Mouse (Mus musculus): ENCODE data around the gene Gap43. TPM values are rescaled to one million over a fixed set of nuclear protein-coding genes. Genes with fewer than 3 reads are reported as not detected.

Gene Gap43
- polyA plus RNA-seq, 1 experiment from 2014 or later: 875 TPM

GRCm38 (mm10) chr16:42294056-42294455 lies 46.4 kb downstream of the Gap43 start:
- no peak overlapping the region for H3K27ac ChIP-seq
- no peaks in the 10 kb centered on the region for H3K9me3 ChIP-seq
- H3K4me1 ChIP-seq (replicated peaks): 0 out of 2 replicates have a peak, but pooled peaks cover 6% of the 10 kb centered on the region
- H3K36me3 ChIP-seq: peaks cover 13% of the 10 kb centered on the region
- H3K9ac ChIP-seq (replicated peaks): no peak overlapping the region
- no peak overlapping the region for H3K4me2 ChIP-seq (replicated peaks)
- no peak for ATAC-seq
- WGBS: 90% methylated on average over 2 of the region's 2 CpGs
- H3K27me3 ChIP-seq: no peaks in the 10 kb centered on the region
- no peak overlapping the region for H3K4me3 ChIP-seq (replicated peaks)

GRCm38 (mm10) chr16:42291572-42291971 lies 48.9 kb downstream of the Gap43 start:
- no peak overlapping the region for H3K9ac ChIP-seq (replicated peaks)
- 0 out of 2 replicates have a peak overlapping the region, but pooled peaks have one; percentile 21 for H3K27ac ChIP-seq
- no peaks in the 10 kb centered on the region for H3K27me3 ChIP-seq
- WGBS: 58% methylated on average over 8 of the region's 8 CpGs
- H3K9me3 ChIP-seq: no peaks in the 10 kb centered on the region
- no peak overlapping the region for H3K4me3 ChIP-seq (replicated peaks)
- ATAC-seq: peak; percentile 71; the same call in 1 of the 2 replicates
- peaks cover 10% of the 10 kb centered on the region for H3K36me3 ChIP-seq
- H3K4me1 ChIP-seq (replicated peaks): 0 out of 2 replicates have a peak, but pooled peaks cover 6% of the 10 kb centered on the region
- H3K4me2 ChIP-seq (replicated peaks): no peak overlapping the region

GRCm38 (mm10) chr16:42284005-42284404 lies 56.4 kb downstream of the Gap43 start:
- H3K36me3 ChIP-seq: peaks cover 11% of the 10 kb centered on the region

GRCm38 (mm10) chr16:42277713-42278112 lies 62.7 kb downstream of the Gap43 start:
- H3K4me3 ChIP-seq (replicated peaks): no peak overlapping the region
- no peaks in the 10 kb centered on the region for H3K9me3 ChIP-seq
- 87% methylated on average over 2 of the region's 2 CpGs for WGBS
- no peak for ATAC-seq
- H3K27ac ChIP-seq: no peak overlapping the region
- peaks cover 19% of the 10 kb centered on the region for H3K4me1 ChIP-seq (replicated peaks)
- peaks cover 4% of the 10 kb centered on the region for H3K36me3 ChIP-seq
- no peak overlapping the region for H3K4me2 ChIP-seq (replicated peaks)
- no peaks in the 10 kb centered on the region for H3K27me3 ChIP-seq
- H3K9ac ChIP-seq (replicated peaks): no peak overlapping the region

More at GRCm38 (mm10) chr16:42284005-42284404, 56.4 kb downstream of the Gap43 start:
- Histone ChIP-seq H3K4me1 (replicated peaks) (no peaks in the 10 kb centered on the region), H3K4me2 (replicated peaks) (no peak overlapping the region), H3K9me3 (no peaks in the 10 kb centered on the region), H3K27me3 (no peaks in the 10 kb centered on the region), H3K4me3 (replicated peaks) (no peak overlapping the region), H3K27ac (no peak overlapping the region), H3K9ac (replicated peaks) (no peak overlapping the region)
- WGBS: 93% methylated on average over 3 of the region's 3 CpGs
- no peak for ATAC-seq

- Histone ChIP-seq H3K27ac (peak overlapping the region; percentile 51), H3K9ac (replicated peaks) (no peak overlapping the region), H3K27me3 (no peaks in the 10 kb centered on the region), H3K4me3 (replicated peaks) (no peak overlapping the region), H3K4me1 (replicated peaks) (peaks cover 19% of the 10 kb centered on the region), H3K9me3 (no peaks in the 10 kb centered on the region), H3K36me3 (peaks cover 4% of the 10 kb centered on the region), H3K4me2 (replicated peaks) (no peak overlapping the region)
- 60% methylated on average over 8 of the region's 8 CpGs for WGBS
- no peak for ATAC-seq
Measured at GRCm38 (mm10) chr16:42277268-42277667, 63.2 kb downstream of the Gap43 start.

- H3K4me1 ChIP-seq (replicated peaks): peaks cover 19% of the 10 kb centered on the region
- H3K27me3 ChIP-seq: no peaks in the 10 kb centered on the region
- peak overlapping the region; percentile 82 for H3K27ac ChIP-seq
- no peak overlapping the region for H3K9ac ChIP-seq (replicated peaks)
- WGBS: 32% methylated on average over 15 of the region's 15 CpGs
- peaks cover 4% of the 10 kb centered on the region for H3K36me3 ChIP-seq
- ATAC-seq: peak; percentile 66
- H3K9me3 ChIP-seq: no peaks in the 10 kb centered on the region
- peak overlapping the region; percentile 39; the same call in 1 of the 2 replicates for H3K4me2 ChIP-seq (replicated peaks)
- H3K4me3 ChIP-seq (replicated peaks): no peak overlapping the region
Measured at GRCm38 (mm10) chr16:42276216-42277141, 64.0 kb downstream of the Gap43 start.

- H3K4me3 ChIP-seq (replicated peaks): no peak overlapping the region
Measured at GRCm38 (mm10) chr16:42275518-42276215, 64.8 kb downstream of the Gap43 start.

GRCm38 (mm10) chr16:42271213-42271612 lies 69.2 kb downstream of the Gap43 start:
- ATAC-seq: no peak
- no peaks in the 10 kb centered on the region for H3K9me3 ChIP-seq
- H3K36me3 ChIP-seq: no peaks in the 10 kb centered on the region
- no peak overlapping the region for H3K9ac ChIP-seq (replicated peaks)
- H3K27ac ChIP-seq: no peak overlapping the region
- H3K4me2 ChIP-seq (replicated peaks): no peak overlapping the region
- H3K4me1 ChIP-seq (replicated peaks): peaks cover 35% of the 10 kb centered on the region
- no peaks in the 10 kb centered on the region for H3K27me3 ChIP-seq
- no peak overlapping the region for H3K4me3 ChIP-seq (replicated peaks)
- WGBS: 79% methylated on average over 1 of the region's 1 CpGs

More at GRCm38 (mm10) chr16:42275518-42276215, 64.8 kb downstream of the Gap43 start:
- peak overlapping the region; percentile 82 for H3K27ac ChIP-seq
- peaks cover 1% of the 10 kb centered on the region for H3K36me3 ChIP-seq
- 0 out of 2 replicates have a peak overlapping the region, but pooled peaks have one; percentile 5 for H3K9ac ChIP-seq (replicated peaks)
- H3K4me2 ChIP-seq (replicated peaks): peak overlapping the region; percentile 39
- peak; percentile 89 for ATAC-seq
- H3K9me3 ChIP-seq: no peaks in the 10 kb centered on the region
- no peaks in the 10 kb centered on the region for H3K27me3 ChIP-seq
- 18% methylated on average over 14 of the region's 14 CpGs for WGBS
- peaks cover 19% of the 10 kb centered on the region for H3K4me1 ChIP-seq (replicated peaks)

GRCm38 (mm10) chr16:42269587-42269967 lies 70.9 kb downstream of the Gap43 start:
- no peak overlapping the region for H3K4me2 ChIP-seq (replicated peaks)
- no peak overlapping the region for H3K9ac ChIP-seq (replicated peaks)
- H3K9me3 ChIP-seq: no peaks in the 10 kb centered on the region
- no peaks in the 10 kb centered on the region for H3K36me3 ChIP-seq
- WGBS: 33% methylated on average over 2 of the region's 2 CpGs
- no peak for ATAC-seq
- H3K27ac ChIP-seq: peak overlapping the region; percentile 73
- H3K4me1 ChIP-seq (replicated peaks): peaks cover 22% of the 10 kb centered on the region
- no peaks in the 10 kb centered on the region for H3K27me3 ChIP-seq
- no peak overlapping the region for H3K4me3 ChIP-seq (replicated peaks)

- Histone ChIP-seq H3K4me3 (replicated peaks) (no peak overlapping the region), H3K4me1 (replicated peaks) (peaks cover 22% of the 10 kb centered on the region), H3K27ac (peak overlapping the region; percentile 73), H3K36me3 (no peaks in the 10 kb centered on the region), H3K9ac (replicated peaks) (no peak overlapping the region), H3K4me2 (replicated peaks) (no peak overlapping the region), H3K27me3 (no peaks in the 10 kb centered on the region), H3K9me3 (no peaks in the 10 kb centered on the region)
- ATAC-seq: peak; percentile 95
- 18% methylated on average over 2 of the region's 2 CpGs for WGBS
Measured at GRCm38 (mm10) chr16:42268843-42269586, 71.4 kb downstream of the Gap43 start.

GRCm38 (mm10) chr16:42265185-42265584 lies 75.3 kb downstream of the Gap43 start:
- no peak overlapping the region for H3K4me3 ChIP-seq (replicated peaks)
- H3K4me1 ChIP-seq (replicated peaks): peaks cover 19% of the 10 kb centered on the region
- H3K27me3 ChIP-seq: no peaks in the 10 kb centered on the region
- 88% methylated on average over 3 of the region's 3 CpGs for WGBS
- ATAC-seq: no peak
- H3K9me3 ChIP-seq: no peaks in the 10 kb centered on the region
- H3K4me2 ChIP-seq (replicated peaks): no peak overlapping the region
- H3K36me3 ChIP-seq: no peaks in the 10 kb centered on the region
- H3K9ac ChIP-seq (replicated peaks): no peak overlapping the region
- no peak overlapping the region for H3K27ac ChIP-seq
